In the genomic region with DNA sequence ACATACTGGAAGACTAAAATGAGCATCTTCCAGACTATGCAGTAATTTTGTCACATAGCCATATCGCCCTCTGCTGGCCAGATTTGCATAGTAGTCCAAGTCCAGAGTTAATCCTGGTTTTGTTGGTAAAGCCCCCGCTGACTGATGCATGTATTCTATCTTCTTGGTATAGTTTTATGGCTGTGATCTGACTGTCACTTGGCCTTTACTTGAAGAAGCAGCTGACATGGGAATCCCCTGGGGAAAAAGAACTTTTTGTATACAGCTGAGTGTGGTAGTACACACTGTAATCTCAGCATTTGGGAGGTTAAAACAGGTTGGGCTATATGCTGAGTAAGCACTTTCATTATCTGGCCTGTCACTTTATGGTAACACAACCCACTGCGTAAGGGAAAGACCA, we compare ENCODE assay signal across 8 mouse cellular contexts. TPM values are rescaled to one million over a fixed set of nuclear protein-coding genes. Genes with fewer than 3 reads are reported as not detected.
DNase-seq lines count a peak whose midpoint lies in the region; ATAC-seq and TF ChIP-seq lines count a peak whose summit lies in the region.

No protein-coding gene starts in this region.

- H3K4me2 ChIP-seq in CH12.LX (ENCODE audit: insufficient read depth, low read depth, poor library complexity, severe bottlenecking), result peak overlapping the region; percentile 91
- H3K4me2 ChIP-seq in lung, embryonic 16.5 days (ENCODE audit: low read depth, low read length), result no peak overlapping the region

- in situ Hi-C loops in CH12.LX (cut with MboI; ENCODE audit: low pct_ligation_motif_present, low pct_unique_long_range_greater_than_20kb, low sequenced_read_pairs), result no loop called here

- H3K27ac ChIP-seq in CH12.LX (ENCODE audit: insufficient read depth, low read depth), result peak overlapping the region; percentile 43; the same call in 1 of the 2 replicates
- H3K27ac ChIP-seq in forebrain, embryonic 10.5 days, result no peak overlapping the region
- H3K27ac ChIP-seq in lung, embryonic 16.5 days (ENCODE audit: low read length), result no peak overlapping the region

- no peak for TF ChIP-seq POLR2A in CH12.LX (IDR thresholded peaks at IDR 0.05; ENCODE audit: low read depth, low read length)

- no peaks in the 10 kb centered on the region; the same call in 1 of the 2 replicates for H3K79me2 ChIP-seq in CH12.LX (replicated peaks; ENCODE audit: control insufficient read depth, extremely low read depth, insufficient read depth, poor library complexity, severe bottlenecking)

- TF ChIP-seq EP300 in CH12.LX (IDR thresholded peaks at IDR 0.05; ENCODE audit: low read length), result peak; percentile 12; the same call in 1 of the 2 replicates

- dilution Hi-C loops in CH12.LX (cut with MboI; ENCODE audit: extremely low pct_ligation_motif_present, extremely low pct_unique_long_range_greater_than_20kb, low sequenced_read_pairs), result no loop called here

- peak; percentile 86 for TF ChIP-seq RAD21 in CH12.LX (IDR thresholded peaks at IDR 0.05; ENCODE audit: low read depth, low read length)

- H3K4me1 ChIP-seq in CH12.LX (ENCODE audit: control insufficient read depth in 1 of 2, insufficient read depth in 2 of 2), result peaks cover 22 to 24% of the 10 kb centered on the region in 2 experiments
- no peaks in the 10 kb centered on the region for H3K4me1 ChIP-seq in forebrain, embryonic 10.5 days
- no peaks in the 10 kb centered on the region for H3K4me1 ChIP-seq in lung, embryonic 16.5 days (replicated peaks; ENCODE audit: control insufficient read depth, insufficient read depth, low read length)

- peak overlapping the region; percentile 4 to 34 (median 17) for H3K4me3 ChIP-seq in CH12.LX (replicated peaks in 1 of 3; ENCODE audit: low read depth in 2 of 3, low read length in 2 of 3, poor library complexity in 1 of 3)
- H3K4me3 ChIP-seq in forebrain, embryonic 10.5 days, result no peak overlapping the region
- no peak overlapping the region for H3K4me3 ChIP-seq in lung, embryonic 16.5 days (ENCODE audit: low read length)

- 32% methylated on average over 3 of the region's 3 CpGs for WGBS in forebrain, embryonic 10.5 days
- 21% methylated on average over 3 of the region's 3 CpGs for WGBS in lung, embryonic 16.5 days

- peak; percentile 58 to 88 for TF ChIP-seq CTCF in CH12.LX (conservative IDR thresholded peaks at IDR 0.05 in 1 of 2, IDR thresholded peaks at IDR 0.05 in 1 of 2; ENCODE audit: low read depth in 2 of 2, low read length in 2 of 2)

- peaks cover 5% of the 10 kb centered on the region for H3K9me3 ChIP-seq in CH12.LX (replicated peaks; ENCODE audit: low read length)
- no peaks in the 10 kb centered on the region; the same call in 1 of the 2 replicates for H3K9me3 ChIP-seq in forebrain, embryonic 10.5 days
- no peaks in the 10 kb centered on the region for H3K9me3 ChIP-seq in lung, embryonic 16.5 days (ENCODE audit: control insufficient read depth, low read length)

- intact Hi-C loops in heart, postnatal 36 days (cut with DNase I), result loop anchor here (1.0 to 5.0 kb wide), 3 partner anchors 49 to 261 kb away; no protein-coding TSS in a partner anchor

- 0 out of 2 replicates have a peak, but pooled peaks have one; percentile 53 for ATAC-seq in lung, embryonic 16.5 days (ENCODE audit: low read depth)

- DNase-seq in CH12.LX (ENCODE audit: extremely low read depth), result peak; percentile 91
- peak; percentile 57 to 60 for DNase-seq in adrenal gland, postnatal 4 days (ENCODE audit: low spot score in 2 of 2)
- peak; percentile 56 for DNase-seq in forebrain, embryonic 10.5 days (ENCODE audit: extremely low spot score, low spot score)
- DNase-seq in heart, postnatal 36 days, result peak; percentile 82 to 89
- peak; percentile 64 to 95 for DNase-seq in layer of hippocampus, adult 18-20 months (ENCODE audit: low spot score in 2 of 2)
- DNase-seq in retina, adult 2 months (ENCODE audit: low read depth, low spot score), result peak; percentile 57
- peak; percentile 45 for DNase-seq in urinary bladder, postnatal 10 days (ENCODE audit: low spot score)

- peak overlapping the region; percentile 69; the same call in 1 of the 2 replicates for H3K9ac ChIP-seq in CH12.LX (ENCODE audit: insufficient read depth, low read depth)
- H3K9ac ChIP-seq in lung, embryonic 16.5 days (ENCODE audit: low read length), result no peak overlapping the region

- no peaks in the 10 kb centered on the region for H3K27me3 ChIP-seq in CH12.LX (replicated peaks)
- H3K27me3 ChIP-seq in forebrain, embryonic 10.5 days (ENCODE audit: poor library complexity, severe bottlenecking), result no peaks in the 10 kb centered on the region
- no peaks in the 10 kb centered on the region for H3K27me3 ChIP-seq in lung, embryonic 16.5 days (ENCODE audit: control insufficient read depth, insufficient read depth, low read depth, low read length)

- H3K36me3 ChIP-seq in CH12.LX (replicated peaks in 1 of 2; ENCODE audit: control insufficient read depth in 1 of 2, insufficient read depth in 1 of 2, low read length in 1 of 2), result peaks cover 0 to 6% of the 10 kb centered on the region in 2 experiments
- no peaks in the 10 kb centered on the region for H3K36me3 ChIP-seq in forebrain, embryonic 10.5 days (replicated peaks)
- H3K36me3 ChIP-seq in lung, embryonic 16.5 days (ENCODE audit: control insufficient read depth, insufficient read depth, low read length), result no peaks in the 10 kb centered on the region

TF ChIP-seq in CH12.LX, 34 proteins besides CTCF, POLR2A, EP300 and RAD21:
- TF ChIP-seq MEF2A (IDR thresholded peaks at IDR 0.05; ENCODE audit: borderline replicate concordance, low read depth, low read length) (peak; percentile 46; the same call in 1 of the 2 replicates), USF1 (IDR thresholded peaks at IDR 0.05; ENCODE audit: low read depth, low read length) (no peak), BHLHE40 (IDR thresholded peaks at IDR 0.05; ENCODE audit: low read depth, low read length) (peak; percentile 20; the same call in 1 of the 2 replicates), CHD2 (IDR thresholded peaks at IDR 0.05; ENCODE audit: low read length) (no peak), MAZ (IDR thresholded peaks at IDR 0.05; ENCODE audit: low read depth, low read length) (peak; percentile 49; the same call in 1 of the 2 replicates), SIN3A (IDR thresholded peaks at IDR 0.05; ENCODE audit: low read length) (peak; percentile 77), JUN (IDR thresholded peaks at IDR 0.05; ENCODE audit: insufficient read depth, low read depth, low read length) (no peak), TCF12 (IDR thresholded peaks at IDR 0.05; ENCODE audit: low read depth, low read length) (no peak), SMC3 (IDR thresholded peaks at IDR 0.05; ENCODE audit: low read depth, low read length) (peak; percentile 85), MAFK (IDR thresholded peaks at IDR 0.05; ENCODE audit: insufficient replicate concordance, low read length) (peak; percentile 100), MAX (IDR thresholded peaks at IDR 0.05; ENCODE audit: low read length) (0 out of 2 replicates have a peak, but pooled peaks have one; percentile 26), KAT2A (IDR thresholded peaks at IDR 0.05; ENCODE audit: insufficient replicate concordance, low read length) (no peak), ZC3H11A (IDR thresholded peaks at IDR 0.05; ENCODE audit: low read depth, low read length) (peak; percentile 51), GABPA (IDR thresholded peaks at IDR 0.05; ENCODE audit: insufficient replicate concordance, low read depth, low read length) (no peak), JUND (conservative IDR thresholded peaks at IDR 0.05; ENCODE audit: low read depth, low read length) (peak; percentile 47; the same call in 1 of the 2 replicates), MYC (IDR thresholded peaks at IDR 0.05; ENCODE audit: low read depth, low read length) (0 out of 2 replicates have a peak, but pooled peaks have one; percentile 40), RCOR1 (conservative IDR thresholded peaks at IDR 0.05; ENCODE audit: low read depth, low read length) (no peak), HCFC1 (IDR thresholded peaks at IDR 0.05; ENCODE audit: low read depth, low read length) (no peak), ETS1 (conservative IDR thresholded peaks at IDR 0.05; ENCODE audit: low read depth, low read length) (peak; percentile 63), ELF1 (IDR thresholded peaks at IDR 0.05; ENCODE audit: low read depth, low read length) (peak; percentile 34; the same call in 1 of the 2 replicates)

RNA-seq across cellular contexts. Expression of gene Kif3c, which starts 5.6 kb away (rescaled TPM):
- total RNA-seq in CH12.LX (2012; rRNA removed) (3.6 and 5.5 TPM in 2 replicates), CH12.LX (2014; rRNA removed) (2.8 and 3.5 TPM in 2 replicates)
- 5.7 and 5.9 TPM in 2 replicates for polyA plus RNA-seq in CH12.LX (2012; ENCODE audit: insufficient read length, low read depth)
- 10 to 100 TPM; 29.2 to 33.0 TPM for total RNA-seq in adrenal gland, postnatal 4 days (2021)
- 15.0 and 15.1 TPM in 2 replicates for polyA plus RNA-seq in forebrain, embryonic 10.5 days (2016; fragmentation: Nextera tagmentation; extraction: Ambion mirVana)
- 1 to 10 TPM; 4.4 to 5.3 TPM for total RNA-seq in heart, postnatal 36 days (2021)
- total RNA-seq in layer of hippocampus, adult 18-20 months (2021), result 100 to 1,000 TPM; 158 to 162 TPM
- polyA plus RNA-seq in lung, embryonic 16.5 days (2015; fragmentation: Nextera tagmentation; extraction: Ambion mirVana), result 11.6 and 12.8 TPM in 2 replicates

RNA-seq across cellular contexts. Expression of gene Rab10, which starts 49.5 kb away (rescaled TPM):
- total RNA-seq in CH12.LX (2012; rRNA removed) (60.1 and 68.2 TPM in 2 replicates), CH12.LX (2014; rRNA removed) (91.8 and 109 TPM in 2 replicates)
- 108 and 111 TPM in 2 replicates for polyA plus RNA-seq in CH12.LX (2012; ENCODE audit: insufficient read length, low read depth)
- total RNA-seq in adrenal gland, postnatal 4 days (2021), result 100 to 1,000 TPM; 164 to 167 TPM
- 69.4 and 71.5 TPM in 2 replicates for polyA plus RNA-seq in forebrain, embryonic 10.5 days (2016; fragmentation: Nextera tagmentation; extraction: Ambion mirVana)
- total RNA-seq in heart, postnatal 36 days (2021), result 100 to 1,000 TPM; 123 to 128 TPM
- total RNA-seq in layer of hippocampus, adult 18-20 months (2021), result 100 to 1,000 TPM; 152 to 156 TPM
- 62.6 and 66.1 TPM in 2 replicates for polyA plus RNA-seq in lung, embryonic 16.5 days (2015; fragmentation: Nextera tagmentation; extraction: Ambion mirVana)

Comparison
In these comparisons a context has a peak if more than half of its experiments do, and no peak if none do; other contexts are left out.
1. H3K4me3 ChIP-seq: peak in CH12.LX (3 of 3); none in forebrain, embryonic 10.5 days (single experiment) and lung, embryonic 16.5 days (single experiment).
2. RNA of gene Kif3c, which starts 5.6 kb away (total RNA-seq): 158 to 162 TPM in layer of hippocampus, adult 18-20 months; 29.2 to 33.0 TPM in adrenal gland, postnatal 4 days, 2.8 to 5.5 TPM in CH12.LX and 4.4 to 5.3 TPM in heart, postnatal 36 days; every median in the first group is over 4 times any median in the second.
3. Peak in every context shown above with its lines, with median percentiles within 50 percentile points of each other: DNase-seq.